Mouse (Mus musculus) bone marrow macrophage, adult 2 months (primary cell): ENCODE measurements at regions not wholly inside any gene's neighbourhood (a gene's known extent, or its start where the extent isn't known, plus 50 kb on each side); places are given as distances from the start of the nearest gene placed in this dataset.

ENCODE experiments used
- CTCF ChIP-seq: IDR thresholded peaks from 2 replicates; pipeline ENCODE4 v1.5.1; 2012; ENCODE audit warnings: low read depth, mild to moderate bottlenecking, low read length, moderate library complexity
- POLR2A ChIP-seq: IDR thresholded peaks from 2 replicates; pipeline ENCODE4 v1.6.1; 2012; ENCODE audit warnings: mild to moderate bottlenecking, low read depth, low read length, borderline replicate concordance

DNA sequence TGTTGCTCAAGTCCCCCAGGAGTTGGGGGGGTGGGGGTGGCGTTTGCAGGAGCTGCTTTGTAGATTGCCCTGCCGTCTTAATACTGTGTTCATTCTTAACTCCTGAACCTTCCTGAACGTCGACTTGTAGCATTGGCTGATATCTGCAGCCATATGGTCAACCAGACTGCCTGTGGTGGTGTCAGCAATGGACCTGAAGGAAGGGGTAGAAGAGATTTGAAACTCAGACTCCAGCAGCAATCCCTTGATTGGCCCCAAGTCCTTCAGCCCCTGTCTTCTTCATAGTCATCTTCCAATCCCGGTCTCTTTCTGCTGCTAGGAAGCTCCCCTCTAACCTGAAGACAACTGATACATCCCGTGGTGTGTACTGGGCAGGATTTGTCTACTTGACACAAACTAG is 433.9 kb upstream of the Zmiz1 start:
- no peak for TF ChIP-seq CTCF
- TF ChIP-seq POLR2A, result no peak
